Mouse (Mus musculus) limb, embryonic 15.5 days (tissue): ENCODE results near the gene Usp2. TPM values are rescaled to one million over a fixed set of nuclear protein-coding genes. Genes with fewer than 3 reads are reported as not detected.
A peak's percentile ranks its signal among the peaks of the same experiment; 100 is the strongest.

Source experiments
- ATAC-seq: fragments of 200-750 bp; cut with Nextera tagmentation; 2 replicates; pipeline ENCODE4 v1.8.0; 2017; ENCODE audit warnings: low read depth, moderate TSS enrichment; ENCODE audit not compliant: insufficient number of reproducible peaks, low FRiP score, low TSS enrichment
- H3K27ac ChIP-seq: fragments of 300-500 bp; sonication (generic); 2 replicates; pipeline ENCODE4 v1.5.1; 2015; ENCODE audit warnings: moderate library complexity, mild to moderate bottlenecking, inconsistent platforms
- H3K27me3 ChIP-seq: fragments of 300-500 bp; sonication (generic); 2 replicates; pipeline ENCODE4 v1.6.1; 2015; ENCODE audit warnings: inconsistent platforms
- H3K36me3 ChIP-seq: fragments of 300-500 bp; sonication (generic); 2 replicates; pipeline ENCODE4 v1.6.1; 2015; ENCODE audit warnings: inconsistent platforms
- H3K4me1 ChIP-seq: fragments of 300-500 bp; sonication (generic); 2 replicates; pipeline ENCODE4 v1.6.1; 2015; ENCODE audit warnings: inconsistent platforms
- H3K4me2 ChIP-seq: fragments of 300-500 bp; sonication (generic); 2 replicates; pipeline ENCODE4 v1.6.1; 2015; ENCODE audit warnings: mild to moderate bottlenecking, inconsistent platforms
- H3K4me3 ChIP-seq: fragments of 300-500 bp; sonication (generic); 2 replicates; pipeline ENCODE4 v1.5.1; 2015; ENCODE audit warnings: mild to moderate bottlenecking, inconsistent platforms
- H3K9ac ChIP-seq: fragments of 300-500 bp; sonication (generic); 2 replicates; pipeline ENCODE4 v1.6.1; 2015; ENCODE audit warnings: inconsistent platforms
- H3K9me3 ChIP-seq: fragments of 300-500 bp; sonication (generic); 2 replicates; pipeline ENCODE4 v1.6.1; 2016; ENCODE audit warnings: inconsistent platforms
- WGBS: fragments of 180-500 bp; shearing (Covaris S2); methylation state at CpG from one replicate; pipeline ENCODE4 v1.1.7; 2015; 5-methylcytosine and 5-hydroxymethylcytosine counted together
- polyA plus RNA-seq: library from polyadenylated mRNA; unstranded; fragments of >200 nt; fragmentation: Nextera tagmentation; extraction: Ambion mirVana; gene quantifications from 2 replicates; pipeline ENCODE4 v1.2.1, GENCODE M21; 2015

Gene Usp2
- polyA plus RNA-seq, 1 experiment from 2014 or later, result 22.5 TPM

DNA sequence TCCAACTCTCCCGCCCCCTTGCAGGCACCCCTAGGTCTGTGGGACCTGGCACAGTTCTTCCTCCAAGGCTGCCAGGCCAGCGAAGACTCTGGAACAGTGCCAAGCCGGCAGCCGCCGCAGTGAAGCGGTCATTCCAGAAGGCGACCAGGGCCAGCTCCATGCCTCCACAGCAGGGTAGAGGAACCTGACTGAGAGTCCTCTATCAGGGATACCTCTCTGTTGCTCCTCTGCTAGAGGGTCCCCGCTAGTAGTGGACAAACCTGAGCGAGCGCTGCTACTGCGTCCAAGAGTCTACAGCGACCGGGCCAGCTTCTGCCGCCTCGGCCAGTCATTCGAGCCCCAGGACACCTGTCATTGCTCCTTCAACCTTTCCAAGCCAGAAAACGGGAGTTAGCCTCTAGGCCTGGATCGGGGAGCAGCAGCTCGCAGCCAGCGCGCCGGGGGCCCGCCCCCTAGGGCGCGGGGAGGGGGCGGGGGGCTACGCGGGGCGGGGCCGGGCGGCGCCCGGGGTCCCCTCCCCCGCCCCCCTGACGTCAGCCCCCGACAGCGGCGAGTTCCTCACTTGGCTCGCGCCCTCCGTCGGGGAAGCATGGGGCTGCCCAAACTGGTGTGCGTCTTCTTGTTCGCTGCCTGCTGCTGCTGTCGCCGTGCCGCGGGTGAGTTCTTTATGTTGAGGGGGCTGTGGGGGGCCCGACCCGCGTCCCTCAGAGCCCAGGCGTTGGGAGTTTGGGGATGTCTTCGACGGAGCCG is 67.5 kb downstream of the Usp2 start, which contains the start of gene Mcam:
Gene Mcam, plus strand, starts transcription at position 369 of the 750 bp plus-strand sequence.
- ATAC-seq, result peak; percentile 20; the same call in 1 of the 2 replicates
- Histone ChIP-seq H3K27ac (peak within 1 kb of the TSS; percentile 86), H3K4me3 (peak within 1 kb of the TSS; percentile 64), H3K4me1 (peaks cover 57% of the 10 kb centered on the region), H3K27me3 (peaks cover 10% of the 10 kb centered on the region; the same call in 1 of the 2 replicates), H3K36me3 (peaks cover 24% of the 10 kb centered on the region), H3K4me2 (peak within 1 kb of the TSS; percentile 87), H3K9me3 (no peaks in the 10 kb centered on the region), H3K9ac (peak within 1 kb of the TSS; percentile 54)
- WGBS, result under 1% methylated on average over 40 of the region's 55 CpGs

DNA sequence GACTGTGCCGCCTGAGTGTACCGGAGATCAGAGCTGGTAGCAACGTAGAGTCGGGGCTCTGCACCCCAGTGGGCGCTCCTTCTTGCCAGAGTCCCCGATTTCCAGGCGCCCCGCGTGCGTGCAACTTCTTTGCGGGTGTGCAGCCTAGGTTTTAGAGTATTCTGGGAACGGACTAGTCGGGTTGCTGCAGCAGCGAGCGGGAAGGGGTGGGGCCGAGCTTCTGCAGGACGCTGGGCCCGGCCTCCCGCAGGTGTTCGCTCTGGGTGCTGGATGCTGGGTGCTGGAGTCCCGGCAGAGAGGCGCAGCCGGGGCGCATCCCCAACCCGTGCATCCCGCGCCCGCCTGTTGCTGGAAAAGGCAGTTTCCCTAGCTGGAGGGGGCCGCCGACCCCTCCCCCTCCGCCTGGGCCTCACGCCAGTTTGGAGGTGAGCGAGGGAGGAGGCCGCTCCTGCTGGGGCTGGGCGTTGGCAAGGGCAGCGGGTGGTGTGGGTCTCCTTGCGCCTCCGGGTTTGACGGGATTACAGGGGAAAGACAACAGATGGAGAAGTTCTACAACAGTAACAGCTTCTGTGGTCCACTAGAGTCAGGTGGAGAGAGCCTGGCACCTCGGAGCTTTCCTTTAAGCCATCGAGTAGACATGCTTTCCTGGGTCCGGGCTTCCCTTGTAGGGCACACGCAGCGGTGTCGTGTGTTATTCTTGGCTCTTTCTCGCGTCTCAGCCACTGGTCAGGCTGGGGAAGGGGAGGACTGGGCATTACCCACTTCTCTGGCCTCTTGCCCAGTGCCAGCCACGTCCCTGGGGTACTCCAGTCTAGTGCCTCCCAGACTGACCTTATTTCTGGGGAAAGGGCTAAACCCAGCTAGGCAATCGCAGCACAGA is 68.3 kb downstream of the Usp2 start:
- ATAC-seq, result no peak
- Histone ChIP-seq H3K9me3 (no peaks in the 10 kb centered on the region), H3K4me2 (peak overlapping the region; percentile 87), H3K4me3 (peak overlapping the region; percentile 64), H3K4me1 (peaks cover 51% of the 10 kb centered on the region), H3K27me3 (peaks cover 10% of the 10 kb centered on the region; the same call in 1 of the 2 replicates), H3K36me3 (peaks cover 32% of the 10 kb centered on the region), H3K27ac (peak overlapping the region; percentile 86), H3K9ac (peak overlapping the region; percentile 54)
- 1% methylated on average over 47 of the region's 49 CpGs for WGBS

DNA sequence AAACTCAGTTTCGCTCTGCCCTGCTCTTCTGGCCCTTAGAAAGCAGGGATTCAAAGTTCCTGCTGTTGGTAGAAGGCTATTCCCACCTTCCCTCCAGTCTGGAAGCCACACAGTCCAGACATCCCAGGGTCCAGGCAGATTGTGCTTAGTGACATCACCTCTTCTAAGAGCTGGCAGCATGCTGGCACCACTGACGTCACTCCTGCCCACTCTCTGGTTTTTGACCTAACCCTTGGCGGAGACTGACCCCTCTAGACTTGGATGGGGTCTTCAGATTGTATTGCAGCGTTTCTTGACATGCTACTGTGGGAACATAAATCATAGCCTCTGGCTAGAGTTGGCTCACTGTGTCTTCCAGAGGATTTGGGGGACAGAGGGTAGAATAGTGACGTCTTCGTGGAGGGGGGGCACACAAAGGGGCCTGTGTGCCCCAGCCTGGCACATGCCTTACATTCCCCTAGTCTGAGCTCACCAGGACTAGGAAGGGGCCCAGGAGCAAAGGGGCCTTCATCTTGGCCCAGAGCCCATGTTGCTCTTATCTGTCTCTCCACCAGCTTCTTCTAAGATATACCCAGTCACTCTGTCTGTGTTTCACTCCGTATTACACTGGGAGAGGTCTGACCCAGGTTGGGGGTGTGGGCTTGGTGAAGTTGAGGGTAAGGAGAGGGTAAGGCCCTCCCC is 69.0 kb downstream of the Usp2 start:
- peak overlapping the region; percentile 86 for H3K27ac ChIP-seq
- WGBS, result 40% methylated on average over 7 of the region's 7 CpGs
- H3K27me3 ChIP-seq, result peaks cover 10% of the 10 kb centered on the region; the same call in 1 of the 2 replicates
- no peak overlapping the region for H3K9ac ChIP-seq
- H3K4me2 ChIP-seq, result peak overlapping the region; percentile 87
- H3K4me1 ChIP-seq, result peaks cover 43% of the 10 kb centered on the region
- peak overlapping the region; percentile 64 for H3K4me3 ChIP-seq
- H3K9me3 ChIP-seq, result no peaks in the 10 kb centered on the region
- peak; percentile 35; the same call in 1 of the 2 replicates for ATAC-seq
- H3K36me3 ChIP-seq, result peaks cover 40% of the 10 kb centered on the region

DNA sequence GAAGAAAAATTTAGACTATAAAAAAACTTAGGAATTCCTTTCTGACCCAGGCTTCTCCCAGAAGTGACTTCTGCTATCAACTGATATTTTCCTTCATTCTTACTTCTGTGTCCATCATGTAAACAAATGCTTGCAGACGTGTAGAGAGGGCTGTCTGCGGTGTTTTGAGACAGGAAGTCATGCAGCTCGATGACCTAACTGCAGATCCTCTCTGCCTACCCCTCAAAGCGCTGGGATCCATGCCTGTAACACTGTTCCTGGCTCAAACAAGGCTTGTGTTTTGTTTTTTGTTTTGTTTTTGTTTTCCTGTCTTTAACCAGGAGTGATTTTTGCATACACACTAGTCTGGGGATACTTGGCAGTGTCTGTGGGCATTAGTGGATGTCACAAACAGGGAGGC is 71.0 kb downstream of the Usp2 start:
- Histone ChIP-seq H3K4me2 (no peak overlapping the region), H3K9me3 (no peaks in the 10 kb centered on the region)
- WGBS, result 64% methylated on average over 4 of the region's 4 CpGs

DNA sequence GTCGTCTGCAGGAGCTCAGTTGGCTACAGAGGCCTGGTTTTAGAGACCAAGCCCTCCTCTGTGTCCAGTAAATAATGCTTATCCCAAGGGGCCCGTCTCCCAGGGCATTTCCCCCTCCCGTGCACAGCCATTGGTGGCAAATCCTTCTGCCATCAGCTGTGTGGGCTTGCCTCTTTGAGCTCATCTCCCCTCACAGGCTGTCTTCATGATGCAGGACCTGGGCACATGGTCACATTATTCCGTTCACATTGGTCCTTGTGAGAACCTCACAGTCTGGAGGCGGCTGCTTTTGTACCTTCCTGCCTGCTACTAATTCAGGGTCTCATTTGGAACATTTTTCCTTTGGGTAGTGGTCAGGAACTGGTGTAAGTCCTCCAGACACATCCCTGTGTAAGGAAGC is 75.1 kb downstream of the Usp2 start:
- Histone ChIP-seq H3K27me3 (no peaks in the 10 kb centered on the region), H3K27ac (no peak overlapping the region), H3K9me3 (no peaks in the 10 kb centered on the region), H3K9ac (no peak overlapping the region), H3K4me3 (no peak overlapping the region), H3K36me3 (peaks cover 72% of the 10 kb centered on the region), H3K4me2 (no peak overlapping the region), H3K4me1 (no peaks in the 10 kb centered on the region)
- 54% methylated on average over 5 of the region's 5 CpGs for WGBS
- ATAC-seq, result no peak

More for the DNA sequence above, 71.0 kb downstream of the Usp2 start:
- no peak overlapping the region for H3K9ac ChIP-seq
- no peak overlapping the region for H3K4me3 ChIP-seq
- H3K27me3 ChIP-seq, result peaks cover 3% of the 10 kb centered on the region; the same call in 1 of the 2 replicates
- H3K4me1 ChIP-seq, result peaks cover 39% of the 10 kb centered on the region
- no peak overlapping the region for H3K27ac ChIP-seq
- H3K36me3 ChIP-seq, result peaks cover 54% of the 10 kb centered on the region
- no peak for ATAC-seq

DNA sequence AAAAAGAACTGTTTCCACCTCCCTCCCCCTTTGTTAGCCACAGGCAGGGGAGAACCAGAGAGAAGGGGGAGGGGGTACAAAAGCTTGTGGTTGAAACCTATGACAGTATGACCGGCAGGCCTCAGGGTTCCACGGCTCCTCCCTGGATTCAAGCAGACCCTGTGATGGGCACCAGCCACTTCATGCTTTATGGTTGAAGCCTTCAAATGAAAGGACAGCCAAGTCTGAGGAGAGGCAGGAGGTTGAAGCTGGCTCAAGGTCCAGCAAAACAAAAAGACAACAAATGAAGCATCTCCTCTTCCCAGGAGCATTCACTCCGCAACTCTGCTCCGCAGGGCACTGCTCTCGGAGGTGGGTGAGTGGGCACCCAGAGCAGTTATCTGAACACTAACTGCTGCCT is 76.6 kb downstream of the Usp2 start:
- no peak for ATAC-seq
- H3K9ac ChIP-seq, result no peak overlapping the region
- H3K9me3 ChIP-seq, result no peaks in the 10 kb centered on the region
- H3K4me3 ChIP-seq, result no peak overlapping the region
- H3K4me1 ChIP-seq, result no peaks in the 10 kb centered on the region
- H3K27ac ChIP-seq, result no peak overlapping the region
- H3K27me3 ChIP-seq, result no peaks in the 10 kb centered on the region
- H3K4me2 ChIP-seq, result no peak overlapping the region
- WGBS, result 91% methylated on average over 5 of the region's 5 CpGs
- peaks cover 62% of the 10 kb centered on the region for H3K36me3 ChIP-seq

DNA sequence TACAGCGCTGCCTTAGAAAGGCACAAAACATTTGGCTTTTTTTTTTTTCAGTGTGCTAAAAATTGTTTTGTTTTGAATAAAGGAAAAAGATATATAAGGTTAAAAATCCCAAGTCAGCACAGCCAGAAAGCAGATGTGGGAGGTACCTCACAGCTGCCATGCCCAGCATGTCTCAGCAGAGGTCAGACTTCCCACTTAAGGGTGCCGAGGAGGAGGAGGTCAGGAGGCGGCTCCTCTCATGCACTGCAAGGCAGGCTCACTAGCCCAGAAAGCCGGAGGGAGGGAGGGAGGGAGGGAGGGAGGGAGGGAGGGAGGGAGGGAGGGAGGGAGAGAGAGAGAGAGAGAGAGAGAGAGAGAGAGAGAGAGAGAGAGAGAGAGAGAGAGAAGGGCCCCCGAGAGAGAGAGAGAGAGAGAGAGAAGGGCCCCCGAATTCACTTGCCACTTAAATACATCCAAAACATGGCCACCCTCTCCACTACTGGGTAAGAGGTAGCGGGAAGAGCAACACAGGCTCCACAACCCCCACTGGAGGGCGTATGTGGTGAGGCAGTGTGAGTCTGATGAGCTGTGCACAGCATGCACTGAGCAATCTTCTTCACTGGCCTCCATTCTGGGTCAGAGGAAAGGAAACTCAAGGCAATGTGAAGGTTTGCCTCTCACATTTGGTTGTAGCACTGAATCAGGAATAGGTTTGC is 77.3 kb downstream of the Usp2 start:
- 42% methylated on average over 7 of the region's 8 CpGs for WGBS
- H3K27me3 ChIP-seq, result no peaks in the 10 kb centered on the region
- no peak overlapping the region for H3K27ac ChIP-seq
- H3K4me1 ChIP-seq, result no peaks in the 10 kb centered on the region
- H3K4me3 ChIP-seq, result no peak overlapping the region
- no peak for ATAC-seq
- no peak overlapping the region for H3K4me2 ChIP-seq
- no peaks in the 10 kb centered on the region for H3K9me3 ChIP-seq
- peaks cover 56% of the 10 kb centered on the region for H3K36me3 ChIP-seq
- H3K9ac ChIP-seq, result no peak overlapping the region

DNA sequence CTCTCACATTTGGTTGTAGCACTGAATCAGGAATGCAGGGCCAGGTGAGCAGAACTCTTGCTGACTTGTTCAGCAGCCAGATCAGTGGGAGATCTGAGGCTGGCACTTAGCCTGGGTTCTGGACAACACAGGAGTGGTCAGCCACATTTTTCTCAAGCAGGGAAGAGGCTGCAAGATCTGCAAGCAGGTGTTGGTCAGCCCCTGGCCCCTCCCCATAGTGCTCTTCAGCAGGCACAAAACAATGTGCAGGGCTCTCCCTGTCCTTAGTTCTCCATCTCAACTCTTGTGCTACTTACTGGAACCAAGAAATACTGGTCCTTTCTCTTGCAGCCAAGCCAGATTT is 77.9 kb downstream of the Usp2 start:
- no peaks in the 10 kb centered on the region for H3K4me1 ChIP-seq
- no peak for ATAC-seq
- no peaks in the 10 kb centered on the region for H3K9me3 ChIP-seq
- peaks cover 56% of the 10 kb centered on the region for H3K36me3 ChIP-seq
- H3K9ac ChIP-seq, result no peak overlapping the region
- H3K27ac ChIP-seq, result no peak overlapping the region
- H3K4me2 ChIP-seq, result no peak overlapping the region
- H3K27me3 ChIP-seq, result no peaks in the 10 kb centered on the region
- H3K4me3 ChIP-seq, result no peak overlapping the region

Other genes with a start within 250 kb of the Usp2 start
- 14.0 and 18.8 TPM in 2 replicates for gene Thy1, start 23.6 kb upstream of the Usp2 start, polyA plus RNA-seq
- 0.10 and 0.20 TPM in 2 replicates for gene Mfrp, start 34.7 kb downstream of the Usp2 start, polyA plus RNA-seq
- 8.5 and 9.4 TPM in 2 replicates for gene C1qtnf5, start 40.2 kb downstream of the Usp2 start, polyA plus RNA-seq
- 0.27 and 0.28 TPM in 2 replicates for gene Gm49380, start 46.5 kb downstream of the Usp2 start, polyA plus RNA-seq
- 61.9 and 70.5 TPM in 2 replicates for gene Rnf26, start 46.5 kb downstream of the Usp2 start, polyA plus RNA-seq
- 41.5 and 47.3 TPM in 2 replicates for gene Mcam, start 67.4 kb downstream of the Usp2 start, polyA plus RNA-seq
- 14.5 and 15.6 TPM in 2 replicates for gene Cbl, start 167.0 kb downstream of the Usp2 start, polyA plus RNA-seq
- gene Ccdc153, start 173.7 kb downstream of the Usp2 start, polyA plus RNA-seq, result not detected in 2 replicates
- 0.26 TPM in 1 of 2 replicates, not detected in the other for gene Pdzd3, start 184.4 kb downstream of the Usp2 start, polyA plus RNA-seq
- gene Nlrx1, start 201.6 kb downstream of the Usp2 start, polyA plus RNA-seq, result 12.5 and 12.7 TPM in 2 replicates
- 6.2 and 6.4 TPM in 2 replicates for gene Abcg4, start 221.6 kb downstream of the Usp2 start, polyA plus RNA-seq
- 24.2 and 24.9 TPM in 2 replicates for gene Hinfp, start 238.7 kb downstream of the Usp2 start, polyA plus RNA-seq